Mouse (Mus musculus): Measurements from ENCODE around the gene Anks1b.

DNA sequence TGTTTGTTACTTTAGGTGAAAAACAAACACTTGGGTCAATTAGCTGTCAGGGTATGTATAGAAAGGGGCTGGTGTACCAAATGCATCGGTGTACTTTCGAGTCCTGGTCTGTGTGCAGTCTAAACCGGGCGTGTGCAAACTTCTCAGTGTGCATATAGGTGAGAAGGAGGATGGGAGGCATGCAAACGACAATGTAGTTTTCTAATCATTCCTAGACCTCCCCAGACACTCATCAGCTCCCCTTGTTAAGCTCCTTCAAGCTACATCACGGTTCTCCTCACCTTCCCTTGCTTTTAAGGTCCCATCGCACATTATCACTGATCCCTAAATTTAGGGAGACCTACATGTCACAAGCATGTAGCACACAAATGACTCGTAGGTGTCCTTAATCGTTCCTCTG lies 704.5 kb downstream of the Anks1b start:
- TF ChIP-seq CTCF (IDR thresholded peaks at IDR 0.05) (no peak), EP300 (IDR thresholded peaks at IDR 0.05) (no peak)

All from lung, postnatal 0 days (tissue).